Mouse (Mus musculus) thymus, postnatal 0 days (tissue): ENCODE measurements around the gene Tdrkh. TPM values are rescaled to one million over a fixed set of nuclear protein-coding genes. Genes with fewer than 3 reads are reported as not detected.

Source experiments
- polyA plus RNA-seq: library from polyadenylated mRNA; unstranded; fragments of >200 nt; fragmentation: Nextera tagmentation; extraction: Ambion mirVana; gene quantifications from 2 replicates; pipeline ENCODE4 v1.2.1, GENCODE M21; 2015

Gene Tdrkh
- polyA plus RNA-seq, 1 experiment from 2014 or later = 34.3 TPM

Other genes starting within 250 kb of the Tdrkh start
- gene Gm10696, start 235.1 kb upstream of the Tdrkh start, polyA plus RNA-seq = 0.08 TPM in 1 of 2 replicates, not detected in the other
- gene Gm5286, start 216.6 kb upstream of the Tdrkh start, polyA plus RNA-seq = 0.08 TPM in 1 of 2 replicates, not detected in the other
- gene Gm4778, start 149.2 kb upstream of the Tdrkh start, polyA plus RNA-seq = not detected in 2 replicates
- gene Them4, start 103.2 kb upstream of the Tdrkh start, polyA plus RNA-seq = 8.3 and 8.8 TPM in 2 replicates
- gene Them5, start 71.2 kb upstream of the Tdrkh start, polyA plus RNA-seq = 0.27 and 0.47 TPM in 2 replicates
- 1.8 and 3.6 TPM in 2 replicates for gene C2cd4d, start 50.8 kb upstream of the Tdrkh start, polyA plus RNA-seq
- gene Rorc, start 40.5 kb upstream of the Tdrkh start, polyA plus RNA-seq = 170 and 185 TPM in 2 replicates
- 8.2 and 14.0 TPM in 2 replicates for gene Lingo4, start 14.8 kb upstream of the Tdrkh start, polyA plus RNA-seq
- 63.5 and 73.6 TPM in 2 replicates for gene Mrpl9, start 30.0 kb downstream of the Tdrkh start, polyA plus RNA-seq
- gene Oaz3, start 30.6 kb downstream of the Tdrkh start, polyA plus RNA-seq = 0.37 and 0.95 TPM in 2 replicates
- 0.39 and 0.74 TPM in 2 replicates for gene Celf3, start 65.0 kb downstream of the Tdrkh start, polyA plus RNA-seq
- 6.2 and 6.6 TPM in 2 replicates for gene Riiad1, start 67.1 kb downstream of the Tdrkh start, polyA plus RNA-seq
- 33.5 and 39.3 TPM in 2 replicates for gene Snx27, start 169.4 kb downstream of the Tdrkh start, polyA plus RNA-seq
- gene Gm10972, start 229.8 kb downstream of the Tdrkh start, polyA plus RNA-seq = not detected in 2 replicates
- 6.8 and 8.0 TPM in 2 replicates for gene Tuft1, start 245.6 kb downstream of the Tdrkh start, polyA plus RNA-seq